Mouse (Mus musculus) liver, embryonic 16.5 days (tissue): ENCODE measurements at regions not wholly inside any gene's neighbourhood (a gene's known extent, or its start where the extent isn't known, plus 50 kb on each side); places are given as distances from the start of the nearest gene placed in this dataset.

Source experiments
- ATAC-seq: fragments of 200-750 bp; cut with Nextera tagmentation; 2 replicates; pipeline ENCODE4 v1.8.0; 2017; ENCODE audit warnings: low read depth, mild to moderate bottlenecking, moderate number of reproducible peaks, moderate library complexity
- H3K27ac ChIP-seq: fragments of 300-500 bp; sonication (generic); 2 replicates; pipeline ENCODE4 v1.5.1; 2014; ENCODE audit warnings: mild to moderate bottlenecking, low read length
- H3K27me3 ChIP-seq: fragments of 300-500 bp; sonication (generic); 2 replicates; pipeline ENCODE4 v1.6.1; 2014; ENCODE audit warnings: low read depth, low read length, mixed read lengths; ENCODE audit not compliant: control insufficient read depth, insufficient read depth
- H3K36me3 ChIP-seq: fragments of 300-500 bp; sonication (generic); 2 replicates; pipeline ENCODE4 v1.6.1; 2014; ENCODE audit warnings: mild to moderate bottlenecking; ENCODE audit not compliant: control insufficient read depth, insufficient read depth
- H3K4me1 ChIP-seq: fragments of 300-500 bp; sonication (generic); 2 replicates; pipeline ENCODE4 v1.6.1; 2014; ENCODE audit warnings: low read depth, low read length, mixed read lengths; ENCODE audit not compliant: control insufficient read depth
- H3K4me2 ChIP-seq: fragments of 300-500 bp; sonication (generic); 2 replicates; pipeline ENCODE4 v1.6.1; 2014; ENCODE audit warnings: low read depth, low read length, mixed read lengths
- H3K4me3 ChIP-seq: fragments of 300-500 bp; sonication (generic); 2 replicates; pipeline ENCODE4 v1.5.1; 2014; ENCODE audit warnings: low read depth, mild to moderate bottlenecking, low read length
- H3K9ac ChIP-seq: fragments of 300-500 bp; sonication (generic); 2 replicates; pipeline ENCODE4 v1.6.1; 2014; ENCODE audit warnings: low read depth, low read length
- H3K9me3 ChIP-seq: fragments of 300-500 bp; sonication (generic); replicated peaks from 2 replicates; pipeline ENCODE4 v1.6.1; 2016; ENCODE audit warnings: low read length; ENCODE audit not compliant: control insufficient read depth
- whole genome bisulfite sequencing: fragments of 180-500 bp; shearing (Covaris S2); extraction: QIAGEN DNeasy Blood & Tissue Kit; methylation state at CpG from one replicate; pipeline ENCODE4 v1.1.7; 2014; ENCODE audit not compliant: insufficient replicate concordance; 5-methylcytosine and 5-hydroxymethylcytosine counted together

GRCm38 (mm10) chr8:78877423-78877822 lies 56.5 kb upstream of the Lsm6 start:
- Histone ChIP-seq H3K27me3 (no peaks in the 10 kb centered on the region), H3K4me1 (no peaks in the 10 kb centered on the region), H3K4me2 (no peak overlapping the region), H3K9ac (no peak overlapping the region), H3K4me3 (no peak overlapping the region), H3K36me3 (no peaks in the 10 kb centered on the region), H3K27ac (no peak overlapping the region), H3K9me3 (no peaks in the 10 kb centered on the region)
- no peak for ATAC-seq
- WGBS: 42% methylated on average over 3 of the region's 3 CpGs

GRCm38 (mm10) chr8:78889708-78890107 lies 68.8 kb upstream of the Lsm6 start:
- Histone ChIP-seq H3K4me1 (no peaks in the 10 kb centered on the region), H3K27ac (no peak overlapping the region), H3K36me3 (no peaks in the 10 kb centered on the region), H3K4me2 (no peak overlapping the region), H3K9ac (no peak overlapping the region), H3K9me3 (no peaks in the 10 kb centered on the region), H3K27me3 (no peaks in the 10 kb centered on the region), H3K4me3 (no peak overlapping the region)
- 25% methylated on average over 6 of the region's 6 CpGs for WGBS
- ATAC-seq: no peak

- no peak overlapping the region for H3K4me2 ChIP-seq
- H3K27me3 ChIP-seq: no peaks in the 10 kb centered on the region
- no peak overlapping the region for H3K27ac ChIP-seq
- no peak overlapping the region for H3K4me3 ChIP-seq
- no peaks in the 10 kb centered on the region for H3K4me1 ChIP-seq
- no peak for ATAC-seq
- H3K36me3 ChIP-seq: no peaks in the 10 kb centered on the region
- no peak overlapping the region for H3K9ac ChIP-seq
- no peaks in the 10 kb centered on the region for H3K9me3 ChIP-seq
- WGBS: 65% methylated on average over 4 of the region's 4 CpGs
Observed at GRCm38 (mm10) chr8:78890571-78890970, 69.6 kb upstream of the Lsm6 start.

- no peak overlapping the region for H3K4me2 ChIP-seq
- peak; percentile 48 for ATAC-seq
- no peak overlapping the region for H3K27ac ChIP-seq
- H3K27me3 ChIP-seq: no peaks in the 10 kb centered on the region
- 24% methylated on average over 7 of the region's 7 CpGs for WGBS
- no peaks in the 10 kb centered on the region for H3K4me1 ChIP-seq
- no peaks in the 10 kb centered on the region for H3K36me3 ChIP-seq
- H3K4me3 ChIP-seq: no peak overlapping the region
- no peaks in the 10 kb centered on the region for H3K9me3 ChIP-seq
- no peak overlapping the region for H3K9ac ChIP-seq
Observed at GRCm38 (mm10) chr8:78899887-78900286, 78.9 kb upstream of the Lsm6 start.

- Histone ChIP-seq H3K4me1 (no peaks in the 10 kb centered on the region), H3K4me2 (no peak overlapping the region), H3K4me3 (no peak overlapping the region), H3K27me3 (no peaks in the 10 kb centered on the region), H3K36me3 (no peaks in the 10 kb centered on the region), H3K9ac (no peak overlapping the region), H3K9me3 (no peaks in the 10 kb centered on the region), H3K27ac (no peak overlapping the region)
- 83% methylated on average over 1 of the region's 1 CpGs for WGBS
- no peak for ATAC-seq
Observed at GRCm38 (mm10) chr8:78903034-78903433, 82.1 kb upstream of the Lsm6 start.

GRCm38 (mm10) chr8:78907918-78908317 lies 87.0 kb upstream of the Lsm6 start:
- no peaks in the 10 kb centered on the region for H3K36me3 ChIP-seq
- H3K9ac ChIP-seq: no peak overlapping the region
- 22% methylated on average over 1 of the region's 1 CpGs for WGBS
- no peaks in the 10 kb centered on the region for H3K4me1 ChIP-seq
- no peak for ATAC-seq
- no peaks in the 10 kb centered on the region for H3K27me3 ChIP-seq
- no peak overlapping the region for H3K4me2 ChIP-seq
- H3K9me3 ChIP-seq: no peaks in the 10 kb centered on the region
- no peak overlapping the region for H3K27ac ChIP-seq
- no peak overlapping the region for H3K4me3 ChIP-seq

- 68% methylated on average over 11 of the region's 11 CpGs for WGBS
- H3K4me1 ChIP-seq: no peaks in the 10 kb centered on the region
- ATAC-seq: no peak
- H3K27ac ChIP-seq: no peak overlapping the region
- H3K4me3 ChIP-seq: no peak overlapping the region
- no peaks in the 10 kb centered on the region for H3K36me3 ChIP-seq
- H3K27me3 ChIP-seq: no peaks in the 10 kb centered on the region
- H3K9me3 ChIP-seq: no peaks in the 10 kb centered on the region
- H3K4me2 ChIP-seq: no peak overlapping the region
- H3K9ac ChIP-seq: no peak overlapping the region
Observed at GRCm38 (mm10) chr8:78911288-78911873, 90.4 kb upstream of the Lsm6 start.

GRCm38 (mm10) chr8:78912470-78912869 lies 91.5 kb upstream of the Lsm6 start:
- no peaks in the 10 kb centered on the region for H3K4me1 ChIP-seq
- no peak overlapping the region for H3K4me3 ChIP-seq
- H3K9ac ChIP-seq: no peak overlapping the region
- ATAC-seq: no peak
- no peak overlapping the region for H3K4me2 ChIP-seq
- H3K36me3 ChIP-seq: no peaks in the 10 kb centered on the region
- no peak overlapping the region for H3K27ac ChIP-seq
- no peaks in the 10 kb centered on the region for H3K9me3 ChIP-seq
- no peaks in the 10 kb centered on the region for H3K27me3 ChIP-seq
- WGBS: 51% methylated on average over 5 of the region's 5 CpGs

- no peak overlapping the region for H3K9ac ChIP-seq
Observed at GRCm38 (mm10) chr8:78913823-78914222, 92.9 kb upstream of the Lsm6 start.

More at GRCm38 (mm10) chr8:78913823-78914222, 92.9 kb upstream of the Lsm6 start:
- H3K36me3 ChIP-seq: no peaks in the 10 kb centered on the region
- ATAC-seq: no peak
- H3K4me2 ChIP-seq: no peak overlapping the region
- no peaks in the 10 kb centered on the region for H3K27me3 ChIP-seq
- no peak overlapping the region for H3K27ac ChIP-seq
- WGBS: 74% methylated on average over 5 of the region's 5 CpGs
- H3K4me3 ChIP-seq: no peak overlapping the region
- no peaks in the 10 kb centered on the region for H3K4me1 ChIP-seq
- H3K9me3 ChIP-seq: no peaks in the 10 kb centered on the region
